Mouse (Mus musculus): ENCODE results near the gene Hils1. TPM values are rescaled to one million over a fixed set of nuclear protein-coding genes. Genes with fewer than 3 reads are reported as not detected.

Hils1 gene
- total and polyA plus RNA-seq, 3 experiments = not detected

- no peak overlapping the region for H3K27ac ChIP-seq (ENCODE audit: control insufficient read depth, low read depth, low read length)
- no peak for DNase-seq (ENCODE audit: low read depth, low spot score)
- H3K4me1 ChIP-seq (ENCODE audit: control insufficient read depth in 1 of 2, insufficient read depth in 2 of 2, low read length in 2 of 2) = peaks cover 1 to 3% of the 10 kb centered on the region in 2 experiments; a peak in 2 of 4 replicates
- peaks cover 0 to 3% of the 10 kb centered on the region in 2 experiments; a peak in 2 of 4 replicates for H3K36me3 ChIP-seq (ENCODE audit: control insufficient read depth in 1 of 2, insufficient read depth in 2 of 2, low read length in 2 of 2)
- no peak overlapping the region for H3K4me3 ChIP-seq (ENCODE audit: control insufficient read depth in 1 of 2, insufficient read depth in 1 of 2, low read depth in 2 of 2, low read length in 2 of 2)
- H3K79me2 ChIP-seq (ENCODE audit: control insufficient read depth, insufficient read depth, low read length, poor library complexity) = no peaks in the 10 kb centered on the region
- TF ChIP-seq UBTF (IDR thresholded peaks at IDR 0.05; ENCODE audit: borderline replicate concordance, insufficient read depth, low read depth, low read length) (no peak), ZC3H11A (IDR thresholded peaks at IDR 0.05; ENCODE audit: low read depth, low read length) (no peak), MYB (IDR thresholded peaks at IDR 0.05; ENCODE audit: low read depth, low read length) (no peak), E2F4 (IDR thresholded peaks at IDR 0.05; ENCODE audit: borderline replicate concordance, low read depth, low read length) (no peak), SMC3 (IDR thresholded peaks at IDR 0.05; ENCODE audit: low read depth, low read length) (no peak), EP300 (IDR thresholded peaks at IDR 0.05; ENCODE audit: low read depth in 1 of 2, low read length in 2 of 2) (no peak)
- H3K27me3 ChIP-seq (ENCODE audit: control insufficient read depth in 1 of 2, insufficient read depth in 2 of 2, low read length in 2 of 2) = peaks cover 5 to 7% of the 10 kb centered on the region in 2 experiments
- H3K9me3 ChIP-seq (replicated peaks; ENCODE audit: insufficient read depth, low read length) = no peaks in the 10 kb centered on the region
- H3K9ac ChIP-seq (ENCODE audit: control insufficient read depth, low read depth, low read length, poor library complexity, severe bottlenecking) = no peak overlapping the region
These were observed 5.9 kb downstream of the Hils1 start for GRCm38 (mm10) chr11:94973313-94973712.

- H3K4me1 ChIP-seq (ENCODE audit: control insufficient read depth in 1 of 2, insufficient read depth in 2 of 2, low read length in 2 of 2) = peaks cover 2 to 11% of the 10 kb centered on the region in 2 experiments; a peak in 3 of 4 replicates
- no peak for DNase-seq (ENCODE audit: low read depth, low spot score)
- TF ChIP-seq USF1 (IDR thresholded peaks at IDR 0.05; ENCODE audit: low read depth, low read length) (no peak), CHD1 (IDR thresholded peaks at IDR 0.05; ENCODE audit: low read depth, low read length) (no peak)
- H3K4me3 ChIP-seq (ENCODE audit: control insufficient read depth in 1 of 2, insufficient read depth in 1 of 2, low read depth in 2 of 2, low read length in 2 of 2) = no peak overlapping the region
- H3K36me3 ChIP-seq (ENCODE audit: control insufficient read depth in 1 of 2, insufficient read depth in 2 of 2, low read length in 2 of 2) = peaks cover 0 to 11% of the 10 kb centered on the region in 2 experiments; a peak in 2 of 4 replicates
- H3K27me3 ChIP-seq (ENCODE audit: control insufficient read depth in 1 of 2, insufficient read depth in 2 of 2, low read length in 2 of 2) = no peaks in the 10 kb centered on the region
- no peaks in the 10 kb centered on the region for H3K9me3 ChIP-seq (replicated peaks; ENCODE audit: insufficient read depth, low read length)
- H3K79me2 ChIP-seq (ENCODE audit: control insufficient read depth, insufficient read depth, low read length, poor library complexity) = no peaks in the 10 kb centered on the region
- no peak overlapping the region for H3K9ac ChIP-seq (ENCODE audit: control insufficient read depth, low read depth, low read length, poor library complexity, severe bottlenecking)
- H3K27ac ChIP-seq (ENCODE audit: control insufficient read depth, low read depth, low read length) = no peak overlapping the region
These were observed 7.6 kb downstream of the Hils1 start for GRCm38 (mm10) chr11:94974951-94975350.

GRCm38 (mm10) chr11:94976199-94976598, 8.8 kb downstream of the Hils1 start, which contains the start of gene Sgca:
Sgca (minus strand) TSS chr11:94976327.
- H3K36me3 ChIP-seq (ENCODE audit: control insufficient read depth in 1 of 2, insufficient read depth in 2 of 2, low read length in 2 of 2) = peaks cover 0 to 11% of the 10 kb centered on the region in 2 experiments; a peak in 2 of 4 replicates
- H3K9ac ChIP-seq (ENCODE audit: control insufficient read depth, low read depth, low read length, poor library complexity, severe bottlenecking) = no peak within 1 kb of the TSS
- H3K27ac ChIP-seq (ENCODE audit: control insufficient read depth, low read depth, low read length) = no peak within 1 kb of the TSS
- H3K9me3 ChIP-seq (replicated peaks; ENCODE audit: insufficient read depth, low read length) = no peaks in the 10 kb centered on the region
- no peak within 1 kb of the TSS for H3K4me3 ChIP-seq (ENCODE audit: control insufficient read depth in 1 of 2, insufficient read depth in 1 of 2, low read depth in 2 of 2, low read length in 2 of 2)
- no peak for DNase-seq (ENCODE audit: low read depth, low spot score)
- H3K79me2 ChIP-seq (ENCODE audit: control insufficient read depth, insufficient read depth, low read length, poor library complexity) = no peaks in the 10 kb centered on the region
- no peaks in the 10 kb centered on the region for H3K27me3 ChIP-seq (ENCODE audit: control insufficient read depth in 1 of 2, insufficient read depth in 2 of 2, low read length in 2 of 2)
- H3K4me1 ChIP-seq (ENCODE audit: control insufficient read depth in 1 of 2, insufficient read depth in 2 of 2, low read length in 2 of 2) = peaks cover 2 to 8% of the 10 kb centered on the region in 2 experiments; a peak in 3 of 4 replicates
- TF ChIP-seq POLR2AphosphoS5 (IDR thresholded peaks at IDR 0.05; ENCODE audit: borderline replicate concordance, low read depth, low read length) (no peak), ZKSCAN1 (IDR thresholded peaks at IDR 0.05; ENCODE audit: low read depth, low read length) (no peak), USF1 (IDR thresholded peaks at IDR 0.05; ENCODE audit: low read depth, low read length) (no peak), BHLHE40 (IDR thresholded peaks at IDR 0.05; ENCODE audit: borderline replicate concordance, low read depth, low read length) (no peak), JUND (IDR thresholded peaks at IDR 0.05; ENCODE audit: low read depth, low read length) (no peak), CHD2 (IDR thresholded peaks at IDR 0.05; ENCODE audit: low read length) (no peak), HCFC1 (IDR thresholded peaks at IDR 0.05; ENCODE audit: low read depth, low read length) (no peak), GABPA (IDR thresholded peaks at IDR 0.05; ENCODE audit: low read depth, low read length) (no peak), MYB (IDR thresholded peaks at IDR 0.05; ENCODE audit: low read depth, low read length) (no peak), CTCF (IDR thresholded peaks at IDR 0.05 in 2 of 3, conservative IDR thresholded peaks at IDR 0.05 in 1 of 3; ENCODE audit: control insufficient read depth in 1 of 3, insufficient read depth in 1 of 3, low read depth in 2 of 3, low read length in 3 of 3, poor library complexity in 1 of 3, severe bottlenecking in 1 of 3) (no peak), TAL1 (IDR thresholded peaks at IDR 0.05; ENCODE audit: low read length) (no peak), MAX (IDR thresholded peaks at IDR 0.05; ENCODE audit: low read length) (no peak), POLR2AphosphoS2 (IDR thresholded peaks at IDR 0.05; ENCODE audit: low read length) (no peak), MAFK (IDR thresholded peaks at IDR 0.05; ENCODE audit: borderline replicate concordance, low read depth, low read length) (no peak), GATA1 (IDR thresholded peaks at IDR 0.05; ENCODE audit: low read depth, low read length) (no peak)
